Mouse (Mus musculus): Measurements from ENCODE around the gene Ovol3. TPM values are rescaled to one million over a fixed set of nuclear protein-coding genes. Genes with fewer than 3 reads are reported as not detected.

Ovol3 gene
- total RNA-seq (2014; rRNA removed) (not detected in 2 replicates), polyA plus RNA-seq (2012; rRNA removed) (0.94 and 1.0 TPM in 2 replicates)

- no peaks in the 10 kb centered on the region for H3K79me2 ChIP-seq (ENCODE audit: control insufficient read depth, insufficient read depth, low read length)
- no peak for DNase-seq (ENCODE audit: extremely low read depth, low read depth, low spot score)
- peaks cover 13% of the 10 kb centered on the region for H3K4me1 ChIP-seq (ENCODE audit: control insufficient read depth, insufficient read depth, low read length)
- H3K9ac ChIP-seq (ENCODE audit: low read depth, low read length), result no peak within 1 kb of the TSS
- H3K4me3 ChIP-seq (ENCODE audit: insufficient read depth, low read depth, low read length), result no peak within 1 kb of the TSS
- H3K27ac ChIP-seq (replicated peaks; ENCODE audit: insufficient read depth, low read depth, low read length), result peak within 1 kb of the TSS; percentile 37
- no peaks in the 10 kb centered on the region for H3K27me3 ChIP-seq (ENCODE audit: control insufficient read depth, insufficient read depth, low read length)
- WGBS, result 90% methylated on average over 4 of the region's 4 CpGs
- no peaks in the 10 kb centered on the region for H3K36me3 ChIP-seq (ENCODE audit: control insufficient read depth, insufficient read depth, low read length)
- TF ChIP-seq POLR2A (IDR thresholded peaks at IDR 0.05; ENCODE audit: extremely low read depth, insufficient read depth, low read length), result no peak
- no peak for TF ChIP-seq CTCF (IDR thresholded peaks at IDR 0.05; ENCODE audit: low read depth, low read length)
Measured at GRCm38 (mm10) chr7:30235625-30236024, at the start of gene Ovol3. TSS of gene Ovol3 (minus strand) at chr7:30235725.

GRCm38 (mm10) chr7:30282740-30283139, 47.2 kb upstream of the Ovol3 start:
- Histone ChIP-seq H3K27me3 (ENCODE audit: control insufficient read depth, insufficient read depth, low read length) (no peaks in the 10 kb centered on the region), H3K4me1 (ENCODE audit: control insufficient read depth, insufficient read depth, low read length) (no peaks in the 10 kb centered on the region), H3K4me3 (ENCODE audit: insufficient read depth, low read depth, low read length) (no peak overlapping the region), H3K36me3 (ENCODE audit: control insufficient read depth, insufficient read depth, low read length) (no peaks in the 10 kb centered on the region), H3K27ac (replicated peaks; ENCODE audit: insufficient read depth, low read depth, low read length) (no peak overlapping the region), H3K9ac (ENCODE audit: low read depth, low read length) (no peak overlapping the region), H3K79me2 (ENCODE audit: control insufficient read depth, insufficient read depth, low read length) (no peaks in the 10 kb centered on the region)
- WGBS, result 87% methylated on average over 7 of the region's 7 CpGs
- no peak for DNase-seq (ENCODE audit: extremely low read depth, low read depth, low spot score)
- no peak for TF ChIP-seq POLR2A (IDR thresholded peaks at IDR 0.05; ENCODE audit: extremely low read depth, insufficient read depth, low read length)
- no peak for TF ChIP-seq CTCF (IDR thresholded peaks at IDR 0.05; ENCODE audit: low read depth, low read length)

- DNase-seq (ENCODE audit: extremely low read depth, low read depth, low spot score), result no peak
- no peak overlapping the region for H3K9ac ChIP-seq (ENCODE audit: low read depth, low read length)
- WGBS, result 80% methylated on average over 4 of the region's 4 CpGs
- no peaks in the 10 kb centered on the region for H3K27me3 ChIP-seq (ENCODE audit: control insufficient read depth, insufficient read depth, low read length)
- TF ChIP-seq POLR2A (IDR thresholded peaks at IDR 0.05; ENCODE audit: extremely low read depth, insufficient read depth, low read length), result no peak
- no peaks in the 10 kb centered on the region for H3K4me1 ChIP-seq (ENCODE audit: control insufficient read depth, insufficient read depth, low read length)
- no peak overlapping the region for H3K27ac ChIP-seq (replicated peaks; ENCODE audit: insufficient read depth, low read depth, low read length)
- H3K36me3 ChIP-seq (ENCODE audit: control insufficient read depth, insufficient read depth, low read length), result no peaks in the 10 kb centered on the region
- no peak overlapping the region for H3K4me3 ChIP-seq (ENCODE audit: insufficient read depth, low read depth, low read length)
- H3K79me2 ChIP-seq (ENCODE audit: control insufficient read depth, insufficient read depth, low read length), result no peaks in the 10 kb centered on the region
Measured at GRCm38 (mm10) chr7:30281522-30281921, 46.0 kb upstream of the Ovol3 start.

GRCm38 (mm10) chr7:30280670-30281138, 45.2 kb upstream of the Ovol3 start:
- Histone ChIP-seq H3K27me3 (ENCODE audit: control insufficient read depth, insufficient read depth, low read length) (no peaks in the 10 kb centered on the region), H3K36me3 (ENCODE audit: control insufficient read depth, insufficient read depth, low read length) (no peaks in the 10 kb centered on the region)
- WGBS, result under 1% methylated on average over 20 of the region's 20 CpGs

GRCm38 (mm10) chr7:30279951-30280669, 44.6 kb upstream of the Ovol3 start, which contains the start of the genes Thap8 and Wdr62:
TSS of gene Thap8 (plus strand) at chr7:30280094.
TSS of gene Wdr62 (minus strand) at chr7:30280419.
- Histone ChIP-seq H3K4me3 (ENCODE audit: insufficient read depth, low read depth, low read length) (peak within 1 kb of the TSS; percentile 63), H3K27ac (replicated peaks; ENCODE audit: insufficient read depth, low read depth, low read length) (peak within 1 kb of the TSS; percentile 89), H3K27me3 (ENCODE audit: control insufficient read depth, insufficient read depth, low read length) (no peaks in the 10 kb centered on the region), H3K4me1 (ENCODE audit: control insufficient read depth, insufficient read depth, low read length) (no peaks in the 10 kb centered on the region), H3K36me3 (ENCODE audit: control insufficient read depth, insufficient read depth, low read length) (no peaks in the 10 kb centered on the region), H3K9ac (ENCODE audit: low read depth, low read length) (peak within 1 kb of the TSS; percentile 41), H3K79me2 (ENCODE audit: control insufficient read depth, insufficient read depth, low read length) (no peaks in the 10 kb centered on the region)
- under 1% methylated on average over 49 of the region's 49 CpGs for WGBS
- TF ChIP-seq CTCF (IDR thresholded peaks at IDR 0.05; ENCODE audit: low read depth, low read length) (no peak), POLR2A (IDR thresholded peaks at IDR 0.05; ENCODE audit: extremely low read depth, insufficient read depth, low read length) (no peak)
- peak; percentile 83 for DNase-seq (ENCODE audit: extremely low read depth, low read depth, low spot score)

More at GRCm38 (mm10) chr7:30280670-30281138, 45.2 kb upstream of the Ovol3 start:
- Histone ChIP-seq H3K9ac (ENCODE audit: low read depth, low read length) (peak overlapping the region; percentile 32), H3K27ac (replicated peaks; ENCODE audit: insufficient read depth, low read depth, low read length) (peak overlapping the region; percentile 89), H3K4me1 (ENCODE audit: control insufficient read depth, insufficient read depth, low read length) (no peaks in the 10 kb centered on the region), H3K4me3 (ENCODE audit: insufficient read depth, low read depth, low read length) (peak overlapping the region; percentile 39), H3K79me2 (ENCODE audit: control insufficient read depth, insufficient read depth, low read length) (no peaks in the 10 kb centered on the region)
- peak; percentile 71 for DNase-seq (ENCODE audit: extremely low read depth, low read depth, low spot score)
- no peak for TF ChIP-seq POLR2A (IDR thresholded peaks at IDR 0.05; ENCODE audit: extremely low read depth, insufficient read depth, low read length)
- TF ChIP-seq CTCF (IDR thresholded peaks at IDR 0.05; ENCODE audit: low read depth, low read length), result no peak

- Histone ChIP-seq H3K36me3 (ENCODE audit: control insufficient read depth, insufficient read depth, low read length) (no peaks in the 10 kb centered on the region), H3K79me2 (ENCODE audit: control insufficient read depth, insufficient read depth, low read length) (no peaks in the 10 kb centered on the region), H3K4me3 (ENCODE audit: insufficient read depth, low read depth, low read length) (peak overlapping the region; percentile 63; the same call in 1 of the 2 replicates), H3K9ac (ENCODE audit: low read depth, low read length) (no peak overlapping the region), H3K4me1 (ENCODE audit: control insufficient read depth, insufficient read depth, low read length) (no peaks in the 10 kb centered on the region), H3K27ac (replicated peaks; ENCODE audit: insufficient read depth, low read depth, low read length) (no peak overlapping the region), H3K27me3 (ENCODE audit: control insufficient read depth, insufficient read depth, low read length) (no peaks in the 10 kb centered on the region)
- under 1% methylated on average over 6 of the region's 6 CpGs for WGBS
- no peak for DNase-seq (ENCODE audit: extremely low read depth, low read depth, low spot score)
- TF ChIP-seq POLR2A (IDR thresholded peaks at IDR 0.05; ENCODE audit: extremely low read depth, insufficient read depth, low read length), result no peak
- no peak for TF ChIP-seq CTCF (IDR thresholded peaks at IDR 0.05; ENCODE audit: low read depth, low read length)
Measured at GRCm38 (mm10) chr7:30279536-30279935, 44.0 kb upstream of the Ovol3 start.

All from liver, adult 2 months (tissue).